Mouse (Mus musculus): ENCODE results near the gene Gabrb1.

Gabrb1 gene

DNA sequence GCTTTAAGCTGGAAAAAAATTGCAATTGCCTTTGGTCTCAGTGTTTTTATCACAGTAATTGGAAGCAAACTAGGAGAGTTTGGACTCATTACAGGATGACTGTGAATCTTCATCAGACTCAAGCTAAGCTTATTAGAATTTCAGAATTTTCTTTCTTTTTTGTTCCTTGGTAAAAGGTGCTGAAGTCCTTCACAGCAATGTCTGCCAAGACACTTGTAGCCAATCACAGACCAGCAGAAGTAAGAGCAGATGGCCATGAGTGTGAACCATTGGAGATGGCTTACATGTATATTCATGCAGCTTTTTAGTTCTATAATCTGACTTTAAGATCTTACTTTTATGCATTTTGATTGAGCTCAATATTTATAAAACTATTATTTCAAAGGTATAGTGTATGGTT, 184.3 kb downstream of the Gabrb1 start:
- no peak for DNase-seq

DNA sequence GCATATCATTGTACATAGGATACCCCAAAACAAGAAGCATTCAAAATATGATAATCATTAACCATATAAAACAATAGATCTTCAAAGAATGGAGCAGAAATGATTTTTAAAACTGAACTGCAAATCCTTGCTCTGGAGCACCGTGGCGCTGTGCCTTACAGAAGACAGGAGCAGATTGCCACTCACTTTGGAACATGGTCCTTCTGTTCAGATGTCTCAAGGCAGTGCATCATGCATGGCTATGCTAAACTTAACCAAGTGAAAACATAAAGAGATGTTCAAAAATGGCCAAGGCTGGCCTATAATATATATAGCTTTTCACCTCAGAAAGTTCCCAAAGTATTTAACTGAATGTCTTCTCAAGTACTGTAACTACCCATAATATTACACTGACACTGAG, 240.3 kb downstream of the Gabrb1 start:
- DNase-seq = no peak

GRCm38 (mm10) chr5:71903399-71903798, 245.5 kb downstream of the Gabrb1 start:
- no peak for DNase-seq

GRCm38 (mm10) chr5:71914028-71914427, 256.1 kb downstream of the Gabrb1 start:
- no peak for DNase-seq

GRCm38 (mm10) chr5:71915711-71916110, 257.8 kb downstream of the Gabrb1 start:
- no peak for DNase-seq

- peak; percentile 1 for DNase-seq
Observed at GRCm38 (mm10) chr5:71917206-71917605, 259.3 kb downstream of the Gabrb1 start.

- no peak for DNase-seq
Observed at GRCm38 (mm10) chr5:71923636-71924035, 265.7 kb downstream of the Gabrb1 start.

GRCm38 (mm10) chr5:71926336-71926735, 268.4 kb downstream of the Gabrb1 start:
- DNase-seq = no peak

GRCm38 (mm10) chr5:71930036-71930435, 272.1 kb downstream of the Gabrb1 start:
- DNase-seq = no peak

GRCm38 (mm10) chr5:71951398-71951797, 293.5 kb downstream of the Gabrb1 start:
- no peak for DNase-seq

GRCm38 (mm10) chr5:71955070-71955685, 297.3 kb downstream of the Gabrb1 start:
- DNase-seq = no peak

GRCm38 (mm10) chr5:71964876-71965432, 307.0 kb downstream of the Gabrb1 start:
- DNase-seq = no peak

DNA sequence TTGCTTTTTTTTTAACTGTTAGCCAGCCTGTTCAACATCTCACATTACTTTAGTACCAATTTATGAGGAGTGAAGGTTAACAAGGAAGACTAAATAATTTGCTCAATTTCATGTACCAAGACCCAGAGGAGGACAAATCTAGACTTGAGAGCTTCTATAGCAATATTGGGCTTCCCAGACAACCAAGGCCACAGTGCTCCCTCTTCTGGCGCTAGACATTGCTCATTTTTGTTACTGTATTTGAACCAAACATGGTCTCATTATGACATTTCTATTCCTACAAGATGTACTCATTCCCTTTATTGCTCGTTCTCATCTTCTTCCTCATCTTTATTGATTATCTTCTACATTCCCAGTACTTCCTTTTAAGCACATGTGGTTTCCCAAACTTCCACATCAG, 307.6 kb downstream of the Gabrb1 start:
- DNase-seq = no peak

DNA sequence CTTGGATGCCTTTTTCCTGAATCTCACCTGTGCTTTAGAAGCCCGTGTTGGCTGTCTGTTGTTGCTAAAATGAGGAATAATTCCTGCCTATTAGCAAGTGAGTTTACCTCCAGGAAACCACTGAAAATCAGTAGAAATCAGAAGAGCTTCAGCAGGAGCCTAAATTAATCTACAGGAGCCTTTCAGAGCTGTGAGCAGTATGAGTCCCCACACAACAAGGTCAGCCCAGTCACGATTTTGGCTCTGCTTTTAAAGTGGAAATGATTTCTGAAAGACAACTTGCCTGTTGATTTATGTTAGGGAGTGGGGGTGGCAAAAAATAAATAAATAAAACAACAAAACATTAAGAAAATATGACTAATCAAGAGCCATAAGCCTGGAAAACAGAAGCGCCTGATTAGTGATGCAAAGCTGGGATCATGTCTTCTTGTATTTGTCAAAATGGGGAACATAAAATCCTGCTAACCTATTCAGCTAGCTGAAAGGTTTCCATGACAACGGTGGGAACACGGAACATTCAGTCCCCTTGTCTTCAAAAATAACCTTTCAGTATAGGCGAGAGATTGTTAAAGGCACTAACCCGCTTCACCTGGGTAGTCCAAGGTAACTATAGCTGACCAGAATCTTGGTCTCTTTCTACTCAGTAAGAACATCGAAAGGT, 312.4 kb downstream of the Gabrb1 start:
- DNase-seq = no peak

- DNase-seq = no peak
Observed at GRCm38 (mm10) chr5:71972831-71973230, 314.9 kb downstream of the Gabrb1 start.

- no peak for DNase-seq
Observed at GRCm38 (mm10) chr5:71976133-71976532, 318.2 kb downstream of the Gabrb1 start.

DNA sequence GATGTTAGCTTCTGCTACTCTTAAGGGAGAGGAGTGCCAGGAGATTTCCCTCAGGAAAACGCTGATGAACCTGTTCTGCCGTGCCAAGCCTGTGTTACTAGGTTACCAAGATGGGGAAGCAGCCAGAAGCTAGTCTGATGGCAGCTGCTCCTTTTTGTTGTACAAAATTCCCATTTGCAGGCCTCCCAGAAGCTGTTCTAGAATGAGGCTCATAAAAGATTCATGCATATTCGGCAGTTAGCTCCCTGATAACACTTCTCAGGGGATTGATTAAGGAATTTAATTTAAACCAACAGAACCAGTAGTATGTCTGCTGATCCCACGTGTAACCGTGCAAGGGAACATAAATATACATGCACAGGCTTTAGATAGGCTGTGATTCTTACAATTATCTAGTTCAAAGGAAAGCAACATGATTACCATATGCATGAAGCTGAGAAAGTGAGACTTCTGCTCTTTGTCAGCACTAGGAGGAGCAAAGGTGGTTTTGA, 318.7 kb downstream of the Gabrb1 start:
- DNase-seq = peak; percentile 26

- DNase-seq = no peak
Observed at GRCm38 (mm10) chr5:71986561-71986960, 328.6 kb downstream of the Gabrb1 start.

- peak; percentile 40 for DNase-seq
Observed at GRCm38 (mm10) chr5:71986983-71987398, 329.1 kb downstream of the Gabrb1 start.

GRCm38 (mm10) chr5:71999466-71999865, 341.6 kb downstream of the Gabrb1 start:
- no peak for DNase-seq

GRCm38 (mm10) chr5:72003811-72004435, 346.0 kb downstream of the Gabrb1 start:
- no peak for DNase-seq

GRCm38 (mm10) chr5:72036954-72037353, 379.0 kb downstream of the Gabrb1 start:
- DNase-seq = no peak

GRCm38 (mm10) chr5:72043226-72044151, 385.6 kb downstream of the Gabrb1 start:
- DNase-seq = no peak

All from cerebellum, adult 11 months (tissue).